In the genomic region with DNA sequence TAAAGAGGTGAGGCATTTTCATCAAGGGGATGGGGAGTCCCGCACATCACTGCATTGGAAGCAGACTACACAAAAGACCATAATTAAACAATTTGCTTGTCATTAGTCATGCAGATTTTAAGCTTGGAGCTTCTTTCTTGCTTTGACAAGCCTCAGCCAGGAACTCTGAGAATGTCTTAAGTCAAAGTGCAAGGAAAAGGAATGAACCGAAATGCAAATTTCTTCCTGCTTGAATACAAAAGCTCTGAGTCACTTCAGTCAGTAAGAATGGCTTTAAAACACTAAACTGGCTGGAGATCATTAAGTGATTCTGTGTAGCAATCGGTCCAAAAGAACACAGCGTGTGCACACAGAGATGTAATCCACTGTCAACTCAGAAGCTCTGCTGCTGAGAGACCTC, we compare ENCODE assay signal across 12 mouse cellular contexts. TPM values are rescaled to one million over a fixed set of nuclear protein-coding genes. Genes with fewer than 3 reads are reported as not detected.
DNase-seq lines count a peak whose midpoint lies in the region; ATAC-seq and TF ChIP-seq lines count a peak whose summit lies in the region.
"Had no signal": no experiment of that assay in that cellular context is flagged by ENCODE, and none has a peak within 500 bp of the region (broad histone marks: within the 10 kb centered on the region; RNA-seq: fewer than 3 reads in every experiment).

No protein-coding gene starts in this region.

- DNase-seq in kidney, postnatal 0 days (ENCODE audit: low spot score): peak; percentile 63
- no peak for DNase-seq in kidney, postnatal 10 days
- peak; percentile 2 for DNase-seq in NIH3T3 (ENCODE audit: low read depth)
- DNase-seq in fibroblast of lung, adult 2 months (ENCODE audit: low read depth): peak; percentile 15
- DNase-seq in midbrain, embryonic 14.5 days: peak; percentile 19
- DNase-seq in adrenal gland, postnatal 25 days: no peak
- DNase-seq in cerebellum, postnatal 4 days (ENCODE audit: low spot score in 2 of 2): no peak
- DNase-seq: kidney, adult 11 months; layer of hippocampus, postnatal 36 days; thymus, postnatal 25 days had no signal

- H3K4me1 ChIP-seq in kidney, postnatal 0 days (replicated peaks; ENCODE audit: insufficient read depth, low read length): 0 out of 2 replicates have a peak, but pooled peaks cover 9% of the 10 kb centered on the region
- H3K4me1 ChIP-seq in midbrain, embryonic 14.5 days (ENCODE audit: control insufficient read depth, insufficient read depth, low read length): peaks cover 17% of the 10 kb centered on the region; the same call in 1 of the 2 replicates

- H3K4me2 ChIP-seq in kidney, postnatal 0 days (ENCODE audit: low read length): 0 out of 2 replicates have a peak overlapping the region, but pooled peaks have one; percentile 2
- H3K4me2 ChIP-seq in midbrain, embryonic 14.5 days (ENCODE audit: low read length): peak overlapping the region; percentile 22
- H3K4me2 ChIP-seq: heart, embryonic 15.5 days had no signal

- no peak overlapping the region for H3K27ac ChIP-seq in kidney, postnatal 0 days
- no peak overlapping the region for H3K27ac ChIP-seq in midbrain, embryonic 14.5 days (replicated peaks; ENCODE audit: low read depth, low read length)
- H3K27ac ChIP-seq: heart, embryonic 15.5 days had no signal

- 19% methylated on average over 4 of the region's 4 CpGs for WGBS in kidney, postnatal 0 days
- WGBS in midbrain, embryonic 14.5 days: 3% methylated on average over 4 of the region's 4 CpGs

- no peak for TF ChIP-seq CTCF in kidney, postnatal 0 days (IDR thresholded peaks at IDR 0.05; ENCODE audit: low read depth)

- no peak for ATAC-seq in kidney, postnatal 0 days (replicated peaks; ENCODE audit: low FRiP score, low read depth)
- ATAC-seq in midbrain, embryonic 14.5 days (ENCODE audit: low FRiP score, low TSS enrichment): no peak
- ATAC-seq in granulocyte monocyte progenitor cell, adult 5-6 weeks (replicated peaks; ENCODE audit: poor library complexity, severe bottlenecking): no peak

- H3K27me3 ChIP-seq in kidney, postnatal 0 days (ENCODE audit: insufficient read depth, low read length): no peaks in the 10 kb centered on the region
- H3K27me3 ChIP-seq in midbrain, embryonic 14.5 days (ENCODE audit: control insufficient read depth, insufficient read depth, low read length): no peaks in the 10 kb centered on the region
- H3K27me3 ChIP-seq: heart, embryonic 15.5 days had no signal

- no peaks in the 10 kb centered on the region for H3K9me3 ChIP-seq in kidney, postnatal 0 days (replicated peaks; ENCODE audit: low read length)
- H3K9me3 ChIP-seq in midbrain, embryonic 14.5 days (ENCODE audit: control insufficient read depth, low read length): no peaks in the 10 kb centered on the region
- H3K9me3 ChIP-seq: heart, embryonic 15.5 days had no signal

- no peak overlapping the region for H3K9ac ChIP-seq in kidney, postnatal 0 days (ENCODE audit: low read depth, low read length)
- H3K9ac ChIP-seq in midbrain, embryonic 14.5 days (replicated peaks; ENCODE audit: low read length): no peak overlapping the region
- H3K9ac ChIP-seq: heart, embryonic 15.5 days had no signal

- H3K4me3 ChIP-seq in kidney, postnatal 0 days (replicated peaks; ENCODE audit: low read depth, low read length): no peak overlapping the region
- no peak overlapping the region for H3K4me3 ChIP-seq in midbrain, embryonic 14.5 days (replicated peaks; ENCODE audit: low read depth, low read length)
- H3K4me3 ChIP-seq: heart, embryonic 15.5 days had no signal

- no peaks in the 10 kb centered on the region for H3K36me3 ChIP-seq in kidney, postnatal 0 days (ENCODE audit: insufficient read depth, low read length)
- no peaks in the 10 kb centered on the region for H3K36me3 ChIP-seq in midbrain, embryonic 14.5 days (ENCODE audit: control insufficient read depth, insufficient read depth, low read length)
- H3K36me3 ChIP-seq: heart, embryonic 15.5 days had no signal

RNA-seq across cellular contexts. Expression of a gene that starts 2.6 kb away (rescaled TPM):
- polyA plus RNA-seq in kidney, postnatal 0 days (2015; fragmentation: Nextera tagmentation; extraction: Ambion mirVana): 35.2 and 37.5 TPM in 2 replicates
- polyA plus RNA-seq in midbrain, embryonic 14.5 days (2014; fragmentation: Nextera tagmentation; extraction: Ambion mirVana): 2.8 and 3.2 TPM in 2 replicates
- total RNA-seq in adrenal gland, postnatal 25 days (2021): 17.1 and 18.6 TPM in 2 replicates
- total RNA-seq in granulocyte monocyte progenitor cell, adult 5-6 weeks (2014; fragmentation: Nextera tagmentation): not detected in 2 replicates
- total RNA-seq in granulocyte monocyte progenitor cell, adult 5-6 weeks (2017): not detected in 2 replicates

Comparison
In these comparisons a context has a peak if more than half of its experiments do, and no peak if none do; other contexts are left out.
1. DNase-seq: peak in kidney, postnatal 0 days (single experiment), NIH3T3 (single experiment), fibroblast of lung, adult 2 months (single experiment) and midbrain, embryonic 14.5 days (single experiment); none in kidney, postnatal 10 days (single experiment), adrenal gland, postnatal 25 days (single experiment) and cerebellum, postnatal 4 days (0 of 2).
2. RNA of a gene that starts 2.6 kb away (total RNA-seq): 17.1 to 18.6 TPM in adrenal gland, postnatal 25 days; not detected in granulocyte monocyte progenitor cell, adult 5-6 weeks; every median in the first group is over 10 times any median in the second.